Mouse (Mus musculus) ovary, adult 18-20 months (tissue): ENCODE measurements around the gene Tmpo.

Source experiments
- DNase-seq: peaks from one replicate; pipeline ENCODE4 v3.0.0; 2022; ENCODE audit warnings: low spot score, mixed read lengths

Gene Tmpo

GRCm38 (mm10) chr10:91180761-91181460 lies at the start of gene Tmpo:
Gene Tmpo, minus strand, starts transcription at chr10:91181315.
- DNase-seq: no peak

- DNase-seq: no peak
Observed at GRCm38 (mm10) chr10:91230400-91230799, 49.3 kb upstream of the Tmpo start.

GRCm38 (mm10) chr10:91229518-91229961 lies 48.4 kb upstream of the Tmpo start:
- DNase-seq: no peak

- no peak for DNase-seq
Observed at GRCm38 (mm10) chr10:91228924-91229517, 47.9 kb upstream of the Tmpo start.

- no peak for DNase-seq
Observed at GRCm38 (mm10) chr10:91227034-91227433, 45.9 kb upstream of the Tmpo start.

- DNase-seq: no peak
Observed at GRCm38 (mm10) chr10:91222398-91223236, 41.5 kb upstream of the Tmpo start.

GRCm38 (mm10) chr10:91208899-91209667 lies 28.0 kb upstream of the Tmpo start:
- DNase-seq: no peak

GRCm38 (mm10) chr10:91208461-91208860 lies 27.3 kb upstream of the Tmpo start:
- no peak for DNase-seq

- no peak for DNase-seq
Observed at GRCm38 (mm10) chr10:91207275-91207674, 26.2 kb upstream of the Tmpo start.

GRCm38 (mm10) chr10:91205632-91206031 lies 24.5 kb upstream of the Tmpo start:
- no peak for DNase-seq

GRCm38 (mm10) chr10:91200581-91200980 lies 19.5 kb upstream of the Tmpo start:
- DNase-seq: no peak

GRCm38 (mm10) chr10:91199238-91199780 lies 18.2 kb upstream of the Tmpo start:
- DNase-seq: no peak

- DNase-seq: no peak
Observed at GRCm38 (mm10) chr10:91197704-91198103, 16.6 kb upstream of the Tmpo start.

- no peak for DNase-seq
Observed at GRCm38 (mm10) chr10:91196778-91197177, 15.7 kb upstream of the Tmpo start.

- no peak for DNase-seq
Observed at GRCm38 (mm10) chr10:91195680-91196079, 14.6 kb upstream of the Tmpo start.

GRCm38 (mm10) chr10:91195091-91195490 lies 14.0 kb upstream of the Tmpo start:
- no peak for DNase-seq

GRCm38 (mm10) chr10:91191851-91192250 lies 10.7 kb upstream of the Tmpo start:
- DNase-seq: no peak

GRCm38 (mm10) chr10:91189476-91189875 lies 8.4 kb upstream of the Tmpo start:
- no peak for DNase-seq

- DNase-seq: no peak
Observed at GRCm38 (mm10) chr10:91188684-91189287, 7.7 kb upstream of the Tmpo start.

GRCm38 (mm10) chr10:91187872-91188271 lies 6.8 kb upstream of the Tmpo start:
- DNase-seq: peak; percentile 60

- no peak for DNase-seq
Observed at GRCm38 (mm10) chr10:91187349-91187748, 6.2 kb upstream of the Tmpo start.
